Mouse (Mus musculus) intestine, embryonic 16.5 days (tissue): ENCODE results near the gene Banp. TPM values are rescaled to one million over a fixed set of nuclear protein-coding genes. Genes with fewer than 3 reads are reported as not detected.

Experiments
- ATAC-seq: fragments of 200-750 bp; cut with Nextera tagmentation; 2 replicates; pipeline ENCODE4 v1.8.0; 2017; ENCODE audit warnings: moderate TSS enrichment, moderate library complexity
- H3K27ac ChIP-seq: fragments of 300-500 bp; sonication (generic); 2 replicates; pipeline ENCODE4 v1.5.1; 2014; ENCODE audit warnings: mild to moderate bottlenecking, low read length
- H3K27me3 ChIP-seq: fragments of 300-500 bp; sonication (generic); replicated peaks from 2 replicates; pipeline ENCODE4 v1.6.1; 2014; ENCODE audit warnings: low read length, control low read depth, mixed read lengths; ENCODE audit not compliant: control insufficient read depth, insufficient read depth
- H3K36me3 ChIP-seq: fragments of 300-500 bp; sonication (generic); 2 replicates; pipeline ENCODE4 v1.6.1; 2014; ENCODE audit warnings: low read length, control low read depth; ENCODE audit not compliant: control insufficient read depth, insufficient read depth
- H3K4me1 ChIP-seq: fragments of 300-500 bp; sonication (generic); 2 replicates; pipeline ENCODE4 v1.6.1; 2014; ENCODE audit warnings: low read length, control low read depth, mixed read lengths; ENCODE audit not compliant: control insufficient read depth, insufficient read depth
- H3K4me2 ChIP-seq: fragments of 300-500 bp; sonication (generic); 2 replicates; pipeline ENCODE4 v1.6.1; 2014; ENCODE audit warnings: low read depth, low read length, control low read depth
- H3K4me3 ChIP-seq: fragments of 300-500 bp; sonication (generic); 2 replicates; pipeline ENCODE4 v1.5.1; 2014; ENCODE audit warnings: mild to moderate bottlenecking, low read length
- H3K9ac ChIP-seq: fragments of 300-500 bp; sonication (generic); 2 replicates; pipeline ENCODE4 v1.6.1; 2014; ENCODE audit warnings: low read depth, low read length
- H3K9me3 ChIP-seq: fragments of 300-500 bp; sonication (generic); 2 replicates; pipeline ENCODE4 v1.6.1; 2016; ENCODE audit warnings: low read length, control low read depth; ENCODE audit not compliant: control insufficient read depth
- WGBS: fragments of 180-500 bp; shearing (Covaris S2); extraction: QIAGEN DNeasy Blood & Tissue Kit; methylation state at CpG from one replicate; pipeline ENCODE4 v1.1.7; 2014; 5-methylcytosine and 5-hydroxymethylcytosine counted together
- polyA plus RNA-seq: library from polyadenylated mRNA; unstranded; fragments of >200 nt; fragmentation: Nextera tagmentation; extraction: Ambion mirVana; gene quantifications from 2 replicates; pipeline ENCODE4 v1.2.1, GENCODE M21; 2015

Gene Banp
- polyA plus RNA-seq, 1 experiment from 2014 or later = 36.6 TPM

DNA sequence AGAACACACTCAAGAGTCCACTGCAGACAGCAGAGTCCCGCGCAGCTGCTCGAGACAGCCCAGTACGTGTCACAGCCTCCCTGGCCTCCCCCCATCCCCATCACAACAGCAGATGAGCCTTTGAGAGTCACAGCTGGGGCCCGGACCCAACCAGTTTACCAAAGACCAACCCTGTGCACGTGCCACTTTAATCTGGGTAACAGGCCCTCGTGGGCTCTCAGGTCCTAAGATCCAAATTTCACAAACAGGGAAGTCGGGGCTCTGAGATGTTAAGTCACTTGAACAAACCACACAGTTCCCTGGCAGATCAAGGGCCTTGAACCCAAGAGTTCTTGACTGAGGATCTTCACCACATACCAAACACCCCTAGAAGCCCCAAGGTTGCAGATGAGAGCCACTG, 28.0 kb upstream of the Banp start:
- WGBS = 81% methylated on average over 8 of the region's 8 CpGs
- ATAC-seq = no peak

DNA sequence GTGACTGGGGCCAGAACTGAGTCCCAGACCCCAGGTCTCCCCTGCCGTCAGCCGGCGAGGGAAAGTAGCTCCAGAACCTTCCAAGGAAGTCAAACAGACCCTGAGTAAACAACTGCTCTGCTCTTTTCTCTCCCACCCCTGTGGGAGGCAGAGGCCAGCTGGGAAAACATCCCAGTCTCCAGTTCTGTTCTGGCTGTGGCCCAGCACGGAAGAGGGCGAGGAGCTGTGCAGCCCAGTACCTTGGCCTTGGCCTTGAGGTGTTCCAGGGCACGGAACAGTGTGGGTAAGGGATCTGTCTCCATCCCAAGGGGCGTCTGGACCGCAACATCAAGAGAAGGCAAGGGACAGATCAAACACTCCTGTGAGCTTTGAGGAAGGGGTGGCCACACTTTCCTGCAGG, 27.4 kb upstream of the Banp start:
- peak overlapping the region; percentile 23; the same call in 1 of the 2 replicates for H3K9ac ChIP-seq
- peaks cover 2% of the 10 kb centered on the region; the same call in 1 of the 2 replicates for H3K4me1 ChIP-seq
- 33% methylated on average over 8 of the region's 8 CpGs for WGBS
- ATAC-seq = peak; percentile 57
- no peaks in the 10 kb centered on the region for H3K36me3 ChIP-seq
- peak overlapping the region; percentile 76 for H3K27ac ChIP-seq
- H3K27me3 ChIP-seq = no peaks in the 10 kb centered on the region
- no peaks in the 10 kb centered on the region for H3K9me3 ChIP-seq
- H3K4me2 ChIP-seq = no peak overlapping the region
- no peak overlapping the region for H3K4me3 ChIP-seq

More for the DNA sequence above, 28.0 kb upstream of the Banp start:
- Histone ChIP-seq H3K4me3 (no peak overlapping the region), H3K9me3 (no peaks in the 10 kb centered on the region), H3K4me1 (peaks cover 2% of the 10 kb centered on the region; the same call in 1 of the 2 replicates), H3K9ac (peak overlapping the region; percentile 23; the same call in 1 of the 2 replicates), H3K36me3 (no peaks in the 10 kb centered on the region), H3K27me3 (no peaks in the 10 kb centered on the region), H3K4me2 (no peak overlapping the region), H3K27ac (peak overlapping the region; percentile 76)

DNA sequence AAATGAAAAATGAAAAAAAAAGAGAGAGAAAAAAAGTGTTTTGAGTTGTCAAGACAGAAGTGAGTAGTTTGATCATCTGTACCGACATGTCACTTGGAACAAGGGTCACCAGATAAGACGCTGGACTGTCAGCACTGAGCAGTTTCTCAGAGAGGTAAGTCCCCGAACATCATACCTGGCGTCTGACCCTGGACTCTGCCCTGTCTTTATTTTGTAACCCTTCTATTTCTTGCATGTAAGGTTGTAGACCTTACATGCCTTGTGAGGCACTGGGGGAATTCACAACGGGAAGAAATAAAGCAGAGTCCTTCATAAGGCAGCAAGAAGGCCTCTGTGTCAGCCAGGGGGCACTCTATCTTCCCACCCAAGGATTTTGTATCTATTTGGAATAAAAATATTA, 24.9 kb upstream of the Banp start:
- Histone ChIP-seq H3K4me1 (peaks cover under 1% of the 10 kb centered on the region; the same call in 1 of the 2 replicates), H3K4me3 (no peak overlapping the region), H3K9ac (no peak overlapping the region), H3K4me2 (no peak overlapping the region), H3K27me3 (no peaks in the 10 kb centered on the region), H3K9me3 (no peaks in the 10 kb centered on the region), H3K36me3 (no peaks in the 10 kb centered on the region), H3K27ac (no peak overlapping the region)
- WGBS = 72% methylated on average over 5 of the region's 5 CpGs
- 0 out of 2 replicates have a peak, but pooled peaks have one; percentile 21 for ATAC-seq

- ATAC-seq = no peak
- Histone ChIP-seq H3K9me3 (no peaks in the 10 kb centered on the region), H3K4me1 (no peaks in the 10 kb centered on the region; the same call in 1 of the 2 replicates), H3K27me3 (no peaks in the 10 kb centered on the region), H3K9ac (no peak overlapping the region), H3K4me3 (no peak overlapping the region), H3K4me2 (no peak overlapping the region), H3K27ac (no peak overlapping the region), H3K36me3 (no peaks in the 10 kb centered on the region)
- WGBS = 29% methylated on average over 10 of the region's 10 CpGs
Measured at GRCm38 (mm10) chr8:121925624-121926023, 23.9 kb upstream of the Banp start.

GRCm38 (mm10) chr8:121926266-121926665, 23.3 kb upstream of the Banp start:
- Histone ChIP-seq H3K4me1 (no peaks in the 10 kb centered on the region; the same call in 1 of the 2 replicates), H3K9me3 (no peaks in the 10 kb centered on the region), H3K4me3 (no peak overlapping the region), H3K4me2 (no peak overlapping the region), H3K27ac (no peak overlapping the region), H3K36me3 (no peaks in the 10 kb centered on the region), H3K9ac (no peak overlapping the region), H3K27me3 (no peaks in the 10 kb centered on the region)
- ATAC-seq = no peak
- 62% methylated on average over 8 of the region's 8 CpGs for WGBS

DNA sequence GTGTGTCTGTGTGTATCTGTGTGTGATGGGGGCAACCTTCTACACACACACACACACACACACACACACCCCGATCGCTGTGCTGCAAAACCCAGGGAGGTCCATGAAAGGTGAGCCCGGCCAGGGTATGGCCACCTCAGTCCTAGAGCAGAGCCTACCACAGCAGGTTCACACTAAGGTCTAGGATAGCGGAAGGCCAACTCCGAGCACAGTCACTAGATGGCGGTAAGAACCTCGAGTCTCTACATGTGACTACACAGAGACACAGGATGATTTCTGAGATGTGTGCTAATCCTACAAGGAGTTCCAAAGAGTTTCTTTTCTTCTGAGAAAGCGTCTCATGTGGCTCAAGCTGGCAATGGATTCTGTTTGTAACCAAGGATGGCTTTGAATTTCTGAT, 22.2 kb upstream of the Banp start:
- H3K9me3 ChIP-seq = no peaks in the 10 kb centered on the region
- H3K4me2 ChIP-seq = no peak overlapping the region
- H3K4me3 ChIP-seq = no peak overlapping the region
- H3K4me1 ChIP-seq = no peaks in the 10 kb centered on the region
- no peaks in the 10 kb centered on the region for H3K36me3 ChIP-seq
- peak; percentile 60; the same call in 1 of the 2 replicates for ATAC-seq
- 33% methylated on average over 8 of the region's 8 CpGs for WGBS
- H3K9ac ChIP-seq = no peak overlapping the region
- H3K27ac ChIP-seq = no peak overlapping the region
- no peaks in the 10 kb centered on the region for H3K27me3 ChIP-seq

DNA sequence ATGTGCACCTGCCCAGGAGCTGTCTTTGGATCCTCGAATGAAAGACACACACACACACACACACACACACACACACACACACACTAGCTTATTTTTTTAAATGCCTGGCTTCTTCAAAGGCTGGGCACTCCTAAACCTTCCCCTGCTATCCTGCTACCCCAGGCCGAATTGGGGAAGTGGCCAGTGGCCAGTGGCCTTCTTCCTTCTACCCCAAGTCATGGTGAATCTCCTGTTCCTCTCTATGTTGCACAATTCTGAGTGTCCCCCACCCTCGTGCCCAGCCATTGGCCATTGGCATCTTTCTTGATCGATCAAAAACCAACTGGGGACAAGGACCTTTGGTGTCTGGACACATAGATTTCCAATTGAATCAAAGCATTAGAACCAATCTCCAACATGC, 19.5 kb upstream of the Banp start:
- Histone ChIP-seq H3K4me1 (no peaks in the 10 kb centered on the region), H3K9me3 (no peaks in the 10 kb centered on the region), H3K4me2 (no peak overlapping the region), H3K36me3 (no peaks in the 10 kb centered on the region), H3K9ac (no peak overlapping the region), H3K27ac (no peak overlapping the region), H3K27me3 (no peaks in the 10 kb centered on the region), H3K4me3 (no peak overlapping the region)
- no peak for ATAC-seq
- 78% methylated on average over 4 of the region's 4 CpGs for WGBS

- no peak overlapping the region for H3K9ac ChIP-seq
- no peaks in the 10 kb centered on the region for H3K36me3 ChIP-seq
- no peak overlapping the region for H3K4me3 ChIP-seq
- H3K4me1 ChIP-seq = no peaks in the 10 kb centered on the region
- H3K9me3 ChIP-seq = no peaks in the 10 kb centered on the region
- no peak overlapping the region for H3K4me2 ChIP-seq
- 88% methylated on average over 7 of the region's 7 CpGs for WGBS
- H3K27me3 ChIP-seq = no peaks in the 10 kb centered on the region
- ATAC-seq = no peak
- H3K27ac ChIP-seq = no peak overlapping the region
Measured at GRCm38 (mm10) chr8:121931571-121931970, 18.0 kb upstream of the Banp start.

DNA sequence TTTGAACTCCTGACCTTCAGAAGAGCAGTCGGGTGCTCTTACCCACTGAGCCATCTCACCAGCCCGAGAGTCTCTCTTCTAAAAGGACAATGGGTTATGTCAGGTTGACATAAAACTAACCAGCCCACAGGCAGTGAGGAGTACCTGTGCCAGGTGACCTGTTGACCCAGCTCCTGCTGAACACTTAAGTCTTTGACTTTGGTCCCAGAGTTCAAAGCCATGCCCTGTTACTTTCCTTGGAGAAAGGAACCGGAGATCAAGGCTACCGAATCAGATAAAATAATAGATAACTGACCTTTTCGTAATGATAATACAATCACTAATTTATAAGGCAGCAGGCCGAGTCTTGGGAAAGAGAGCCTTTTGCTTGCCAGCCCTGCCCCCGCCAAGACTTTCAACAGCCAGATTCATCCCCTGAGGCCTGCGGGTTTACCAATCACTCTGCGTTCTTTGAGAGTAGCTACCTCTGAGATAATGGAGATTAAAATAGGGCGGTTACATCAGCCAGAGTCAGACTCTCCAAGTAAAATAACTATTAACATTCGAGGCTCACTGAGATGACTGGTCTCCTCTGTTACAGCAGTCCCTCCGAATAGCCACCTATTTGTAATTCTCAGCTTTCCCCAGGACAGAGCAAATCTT, 17.4 kb upstream of the Banp start:
- H3K4me2 ChIP-seq = no peak overlapping the region
- no peaks in the 10 kb centered on the region for H3K27me3 ChIP-seq
- H3K36me3 ChIP-seq = no peaks in the 10 kb centered on the region
- ATAC-seq = no peak
- 77% methylated on average over 12 of the region's 12 CpGs for WGBS
- no peaks in the 10 kb centered on the region for H3K4me1 ChIP-seq
- no peak overlapping the region for H3K27ac ChIP-seq
- no peaks in the 10 kb centered on the region for H3K9me3 ChIP-seq
- no peak overlapping the region for H3K9ac ChIP-seq
- no peak overlapping the region for H3K4me3 ChIP-seq
